Mouse (Mus musculus) frontal cortex, postnatal 10 days (tissue): ENCODE measurements at regions not wholly inside any gene's neighbourhood (a gene's known extent, or its start where the extent isn't known, plus 50 kb on each side); places are given as distances from the start of the nearest gene placed in this dataset.
A peak's percentile ranks its signal among the peaks of the same experiment; 100 is the strongest.

Source experiments
- DNase-seq, 2 experiments: peaks; one replicate each; pipeline ENCODE4 v3.0.0; 2022; ENCODE audit warnings: low spot score in 2 of 2, mixed read lengths in 1 of 2

- DNase-seq: no peak
These were observed 240.2 kb upstream of the Zfp462 start for GRCm38 (mm10) chr4:54704696-54705095.

GRCm38 (mm10) chr4:54709751-54710150, 235.1 kb upstream of the Zfp462 start:
- DNase-seq: no peak

- no peak for DNase-seq
These were observed 231.9 kb upstream of the Zfp462 start for GRCm38 (mm10) chr4:54712929-54713328.

- DNase-seq: no peak
These were observed 230.1 kb upstream of the Zfp462 start for GRCm38 (mm10) chr4:54714612-54715342.

GRCm38 (mm10) chr4:54718083-54718482, 226.8 kb upstream of the Zfp462 start:
- no peak for DNase-seq

GRCm38 (mm10) chr4:54739001-54739400, 205.8 kb upstream of the Zfp462 start:
- no peak for DNase-seq

- DNase-seq: no peak
These were observed 193.4 kb upstream of the Zfp462 start for GRCm38 (mm10) chr4:54751458-54751857.

- DNase-seq: no peak
These were observed 188.4 kb upstream of the Zfp462 start for GRCm38 (mm10) chr4:54756441-54756840.

- DNase-seq: peak; percentile 14 to 42
These were observed 186.9 kb upstream of the Zfp462 start for GRCm38 (mm10) chr4:54757715-54758500.

GRCm38 (mm10) chr4:54758501-54758829, 186.4 kb upstream of the Zfp462 start:
- DNase-seq: no peak

- no peak for DNase-seq
These were observed 183.6 kb upstream of the Zfp462 start for GRCm38 (mm10) chr4:54761257-54761656.

GRCm38 (mm10) chr4:54765045-54765444, 179.8 kb upstream of the Zfp462 start:
- no peak for DNase-seq

GRCm38 (mm10) chr4:54767506-54768200, 177.2 kb upstream of the Zfp462 start:
- DNase-seq: no peak

- DNase-seq: no peak
These were observed 176.0 kb upstream of the Zfp462 start for GRCm38 (mm10) chr4:54768836-54769235.

- peak in 1 of 2 experiments; percentile 27 for DNase-seq
These were observed 170.8 kb upstream of the Zfp462 start for GRCm38 (mm10) chr4:54774066-54774465.

GRCm38 (mm10) chr4:54774717-54775116, 170.1 kb upstream of the Zfp462 start:
- DNase-seq: no peak

- no peak for DNase-seq
These were observed 164.3 kb upstream of the Zfp462 start for GRCm38 (mm10) chr4:54780511-54780910.

- DNase-seq: no peak
These were observed 153.6 kb upstream of the Zfp462 start for GRCm38 (mm10) chr4:54791217-54791742.

- no peak for DNase-seq
These were observed 151.0 kb upstream of the Zfp462 start for GRCm38 (mm10) chr4:54793857-54794256.

GRCm38 (mm10) chr4:54795246-54795645, 149.6 kb upstream of the Zfp462 start:
- DNase-seq: no peak

- DNase-seq: no peak
These were observed 146.3 kb upstream of the Zfp462 start for GRCm38 (mm10) chr4:54798523-54798922.

GRCm38 (mm10) chr4:54811163-54811562, 133.7 kb upstream of the Zfp462 start:
- no peak for DNase-seq
